Mouse (Mus musculus) MEL (cell line): Measurements from ENCODE around the gene Acss3. TPM values are rescaled to one million over a fixed set of nuclear protein-coding genes. Genes with fewer than 3 reads are reported as not detected.

Experiments
- DNase-seq: peaks from one replicate; pipeline ENCODE4 v3.0.0; 2011; ENCODE audit warnings: low read depth, low spot score
- H3K27ac ChIP-seq: 2 replicates; pipeline ENCODE4 v1.5.1; 2012; ENCODE audit warnings: low read depth, mild to moderate bottlenecking, control low read depth, low read length, moderate library complexity; ENCODE audit not compliant: control insufficient read depth
- H3K27me3 ChIP-seq, 2 experiments: fragments of 150-350 bp in 1 of 2; sonication (generic) in 1 of 2; 2 replicates each; pipeline ENCODE4 v1.6.1; 2012; ENCODE audit warnings: low read length in 2 of 2, mild to moderate bottlenecking in 2 of 2, improper control_type of control experiment in 1 of 2, moderate library complexity in 1 of 2; ENCODE audit not compliant: insufficient read depth in 2 of 2, control insufficient read depth in 1 of 2
- H3K36me3 ChIP-seq, 2 experiments: 2 replicates each; pipeline ENCODE4 v1.6.1; 2012 to 2014; ENCODE audit warnings: low read length in 2 of 2, improper control_type of control experiment in 1 of 2, inconsistent platforms in 1 of 2, mild to moderate bottlenecking in 1 of 2; ENCODE audit not compliant: insufficient read depth in 2 of 2, control insufficient read depth in 1 of 2
- H3K4me1 ChIP-seq, 2 experiments: fragments of 150-350 bp in 1 of 2; sonication (generic) in 1 of 2; 2 replicates each; pipeline ENCODE4 v1.6.1; 2012; ENCODE audit warnings: low read length in 2 of 2, improper control_type of control experiment in 1 of 2, mild to moderate bottlenecking in 1 of 2; ENCODE audit not compliant: insufficient read depth in 2 of 2, control insufficient read depth in 1 of 2
- H3K4me3 ChIP-seq, 2 experiments: fragments of 150-350 bp in 1 of 2; sonication (generic) in 1 of 2; 2 replicates each; pipeline ENCODE4 v1.5.1; 2012; ENCODE audit warnings: low read depth in 2 of 2, low read length in 2 of 2, mild to moderate bottlenecking in 2 of 2, moderate library complexity in 2 of 2, control low read depth in 1 of 2, improper control_type of control experiment in 1 of 2; ENCODE audit not compliant: control insufficient read depth in 1 of 2, insufficient read depth in 1 of 2
- H3K79me2 ChIP-seq: 2 replicates; pipeline ENCODE4 v1.6.1; 2012; ENCODE audit warnings: mild to moderate bottlenecking, low read length, moderate library complexity; ENCODE audit not compliant: control insufficient read depth, poor library complexity, insufficient read depth
- H3K9ac ChIP-seq: 2 replicates; pipeline ENCODE4 v1.6.1; 2012; ENCODE audit warnings: low read depth, mild to moderate bottlenecking, control low read depth, low read length, moderate library complexity; ENCODE audit not compliant: control insufficient read depth, poor library complexity, severe bottlenecking
- H3K9me3 ChIP-seq: fragments of 150-350 bp; sonication (generic); replicated peaks from 2 replicates; pipeline ENCODE4 v1.6.1; 2012; ENCODE audit warnings: mild to moderate bottlenecking, low read length, improper control_type of control experiment, moderate library complexity; ENCODE audit not compliant: insufficient read depth
- BHLHE40 ChIP-seq: IDR thresholded peaks from 2 replicates; pipeline ENCODE4 v1.6.1; 2012; ENCODE audit warnings: low read depth, mild to moderate bottlenecking, inconsistent platforms, low read length, improper control_type of control experiment, borderline replicate concordance
- CHD1 ChIP-seq: IDR thresholded peaks from 2 replicates; pipeline ENCODE4 v1.6.1; 2012; ENCODE audit warnings: low read depth, mild to moderate bottlenecking, inconsistent platforms, low read length, improper control_type of control experiment
- CTCF ChIP-seq, 3 experiments: IDR thresholded peaks in 2 of 3; conservative IDR thresholded peaks in 1 of 3; 2 replicates each; pipeline ENCODE4 v1.5.1; 2011 to 2012; ENCODE audit warnings: low read length in 3 of 3, low read depth in 2 of 3, mild to moderate bottlenecking in 2 of 3, improper control_type of control experiment in 1 of 3, inconsistent platforms in 1 of 3, mixed read lengths in 1 of 3, moderate library complexity in 1 of 3; ENCODE audit not compliant: control insufficient read depth in 1 of 3, insufficient read depth in 1 of 3, poor library complexity in 1 of 3, severe bottlenecking in 1 of 3
- E2F4 ChIP-seq: IDR thresholded peaks from 2 replicates; pipeline ENCODE4 v1.6.1; 2011; ENCODE audit warnings: low read depth, low read length, improper control_type of control experiment, borderline replicate concordance
- EP300 ChIP-seq, 2 experiments: IDR thresholded peaks; 2 replicates each; pipeline ENCODE4 v1.6.1; 2011; ENCODE audit warnings: improper control_type of control experiment in 2 of 2, low read length in 2 of 2, low read depth in 1 of 2, mild to moderate bottlenecking in 1 of 2
- ETS1 ChIP-seq: IDR thresholded peaks from 2 replicates; pipeline ENCODE4 v1.6.1; 2012; ENCODE audit warnings: low read depth, mild to moderate bottlenecking, inconsistent platforms, low read length, improper control_type of control experiment, moderate library complexity
- JUND ChIP-seq: IDR thresholded peaks from 2 replicates; pipeline ENCODE4 v1.6.1; 2011; ENCODE audit warnings: low read depth, mild to moderate bottlenecking, improper control_type of control experiment, low read length
- KAT2A ChIP-seq: conservative IDR thresholded peaks from 2 replicates; pipeline ENCODE4 v1.6.1; 2012; ENCODE audit warnings: low read depth, low read length, improper control_type of control experiment, inconsistent platforms
- MAFK ChIP-seq: IDR thresholded peaks from 2 replicates; pipeline ENCODE4 v1.6.1; 2011; ENCODE audit warnings: low read depth, mild to moderate bottlenecking, low read length, improper control_type of control experiment, borderline replicate concordance
- MAX ChIP-seq: IDR thresholded peaks from 2 replicates; pipeline ENCODE4 v1.6.1; 2011; ENCODE audit warnings: low read length, improper control_type of control experiment
- MAZ ChIP-seq: IDR thresholded peaks from 2 replicates; pipeline ENCODE4 v1.6.1; 2012; ENCODE audit warnings: low read depth, mild to moderate bottlenecking, inconsistent platforms, low read length, improper control_type of control experiment
- MYB ChIP-seq: IDR thresholded peaks from 2 replicates; pipeline ENCODE4 v1.6.1; 2011; ENCODE audit warnings: mild to moderate bottlenecking, low read depth, low read length, improper control_type of control experiment
- MYC ChIP-seq: IDR thresholded peaks from 2 replicates; pipeline ENCODE4 v1.6.1; 2011; ENCODE audit warnings: low read depth, mild to moderate bottlenecking, low read length, improper control_type of control experiment, moderate library complexity
- NELFE ChIP-seq: IDR thresholded peaks from 2 replicates; pipeline ENCODE4 v1.6.1; 2011; ENCODE audit warnings: low read depth, low read length, improper control_type of control experiment
- POLR2A ChIP-seq, 2 experiments: IDR thresholded peaks; 2 replicates each; pipeline ENCODE4 v1.6.1; 2011 to 2012; ENCODE audit warnings: low read length in 2 of 2, mild to moderate bottlenecking in 2 of 2, control low read depth in 1 of 2, improper control_type of control experiment in 1 of 2, low read depth in 1 of 2, moderate library complexity in 1 of 2; ENCODE audit not compliant: control insufficient read depth in 1 of 2, insufficient read depth in 1 of 2, poor library complexity in 1 of 2
- POLR2AphosphoS5 ChIP-seq: IDR thresholded peaks from 2 replicates; pipeline ENCODE4 v1.6.1; 2012; ENCODE audit warnings: low read depth, borderline replicate concordance, mild to moderate bottlenecking, inconsistent platforms, low read length, moderate library complexity, mixed read lengths
- RCOR1 ChIP-seq: IDR thresholded peaks from 2 replicates; pipeline ENCODE4 v1.6.1; 2012; ENCODE audit warnings: low read depth, mild to moderate bottlenecking, inconsistent platforms, low read length, improper control_type of control experiment
- SIN3A ChIP-seq: IDR thresholded peaks from 2 replicates; pipeline ENCODE4 v1.6.1; 2012; ENCODE audit warnings: low read length, improper control_type of control experiment, inconsistent platforms
- SMC3 ChIP-seq: IDR thresholded peaks from 2 replicates; pipeline ENCODE4 v1.6.1; 2011; ENCODE audit warnings: low read depth, low read length, improper control_type of control experiment
- TAL1 ChIP-seq: IDR thresholded peaks from 2 replicates; pipeline ENCODE4 v1.6.1; 2012; ENCODE audit warnings: mild to moderate bottlenecking, inconsistent platforms, low read length, moderate library complexity, mixed read lengths
- TBP ChIP-seq: IDR thresholded peaks from 2 replicates; pipeline ENCODE4 v1.8.0; 2011; ENCODE audit warnings: low read depth, low read length, improper control_type of control experiment
- TCF12 ChIP-seq: IDR thresholded peaks from 2 replicates; pipeline ENCODE4 v1.6.1; 2014; ENCODE audit warnings: low read depth, mild to moderate bottlenecking, inconsistent platforms, low read length, improper control_type of control experiment, moderate library complexity
- USF2 ChIP-seq, 2 experiments: IDR thresholded peaks; 2 replicates each; pipeline ENCODE4 v1.6.1; 2011 to 2012; ENCODE audit warnings: improper control_type of control experiment in 2 of 2, low read length in 2 of 2, borderline replicate concordance in 1 of 2, inconsistent platforms in 1 of 2, low read depth in 1 of 2, mild to moderate bottlenecking in 1 of 2; ENCODE audit not compliant: insufficient read depth in 1 of 2
- ZC3H11A ChIP-seq: IDR thresholded peaks from 2 replicates; pipeline ENCODE4 v1.6.1; 2012; ENCODE audit warnings: low read depth, mild to moderate bottlenecking, inconsistent platforms, low read length, improper control_type of control experiment
- ZKSCAN1 ChIP-seq: IDR thresholded peaks from 2 replicates; pipeline ENCODE4 v1.6.1; 2012; ENCODE audit warnings: low read depth, mild to moderate bottlenecking, inconsistent platforms, low read length, improper control_type of control experiment, moderate library complexity
- ZMIZ1 ChIP-seq: IDR thresholded peaks from 2 replicates; pipeline ENCODE4 v1.6.1; 2012; ENCODE audit warnings: low read depth, mild to moderate bottlenecking, inconsistent platforms, low read length, improper control_type of control experiment, moderate library complexity
- polyA plus RNA-seq, 2 experiments: library from polyadenylated mRNA; stranded (reverse) in 1 of 2; unstranded in 1 of 2; fragments of >175 nt in 1 of 2; fragments of >200 nt in 1 of 2; gene quantifications; 2 replicates each; pipeline versions ENCODE4 v1.2.1 to v1.2.4; 2012; ENCODE audit warnings: low replicate concordance in 2 of 2, low read depth in 1 of 2; ENCODE audit not compliant: insufficient read length in 2 of 2, insufficient read depth in 1 of 2, missing spikeins in 1 of 2
- total RNA-seq: library from RNA; depleted of rRNA; stranded (reverse); fragments of 300-350 nt; gene quantifications from 2 replicates; pipeline ENCODE4 v1.2.3, GENCODE M21; 2012

Acss3 gene
- total and polyA plus RNA-seq, 3 experiments = not detected

- Histone ChIP-seq H3K4me1 (no peaks in the 10 kb centered on the region), H3K36me3 (no peaks in the 10 kb centered on the region), H3K79me2 (no peaks in the 10 kb centered on the region), H3K4me3 (no peak overlapping the region), H3K9ac (no peak overlapping the region), H3K27me3 (no peaks in the 10 kb centered on the region), H3K27ac (no peak overlapping the region), H3K9me3 (no peaks in the 10 kb centered on the region)
- DNase-seq = no peak
- TF ChIP-seq MAFK = no peak
- no peak for TF ChIP-seq ZC3H11A
Measured at GRCm38 (mm10) chr10:106924798-106925197, 198.7 kb downstream of the Acss3 start.

- no peak overlapping the region for H3K4me3 ChIP-seq
- H3K36me3 ChIP-seq = no peaks in the 10 kb centered on the region
- DNase-seq = no peak
- TF ChIP-seq MYC (no peak), ZC3H11A (no peak), TAL1 (no peak), POLR2A (IDR thresholded peaks at IDR 0.05; ENCODE audit: control insufficient read depth in 1 of 2, insufficient read depth in 1 of 2, low read depth in 1 of 2, low read length in 2 of 2, poor library complexity in 1 of 2) (no peak), TBP (no peak), NELFE (no peak), E2F4 (no peak)
- H3K9ac ChIP-seq = no peak overlapping the region
- H3K9me3 ChIP-seq = no peaks in the 10 kb centered on the region
- H3K27me3 ChIP-seq = no peaks in the 10 kb centered on the region
- H3K79me2 ChIP-seq = no peaks in the 10 kb centered on the region
- H3K4me1 ChIP-seq = no peaks in the 10 kb centered on the region
- no peak overlapping the region for H3K27ac ChIP-seq
Measured at GRCm38 (mm10) chr10:106924334-106924733, 199.1 kb downstream of the Acss3 start.

- Histone ChIP-seq H3K27me3 (no peaks in the 10 kb centered on the region), H3K27ac (no peak overlapping the region), H3K4me3 (no peak overlapping the region), H3K9ac (no peak overlapping the region), H3K9me3 (no peaks in the 10 kb centered on the region; the same call in 1 of the 2 replicates), H3K4me1 (no peaks in the 10 kb centered on the region), H3K36me3 (no peaks in the 10 kb centered on the region), H3K79me2 (no peaks in the 10 kb centered on the region)
- no peak for DNase-seq
- no peak for TF ChIP-seq MYB
- TF ChIP-seq EP300 (IDR thresholded peaks at IDR 0.05; ENCODE audit: low read depth in 1 of 2, low read length in 2 of 2) = no peak
- TF ChIP-seq SIN3A = no peak
- no peak for TF ChIP-seq MYC
- TF ChIP-seq USF2 (IDR thresholded peaks at IDR 0.05; ENCODE audit: borderline replicate concordance in 1 of 2, insufficient read depth in 1 of 2, low read depth in 1 of 2, low read length in 2 of 2) = no peak
- no peak for TF ChIP-seq MAX
- no peak for TF ChIP-seq KAT2A
- no peak for TF ChIP-seq POLR2AphosphoS5
- TF ChIP-seq E2F4 = no peak
- TF ChIP-seq SMC3 = no peak
- TF ChIP-seq ZMIZ1 = no peak
- TF ChIP-seq ETS1 = no peak
- TF ChIP-seq CTCF (IDR thresholded peaks at IDR 0.05 in 2 of 3, conservative IDR thresholded peaks at IDR 0.05 in 1 of 3; ENCODE audit: control insufficient read depth in 1 of 3, insufficient read depth in 1 of 3, low read depth in 2 of 3, low read length in 3 of 3, poor library complexity in 1 of 3, severe bottlenecking in 1 of 3) = no peak
- no peak for TF ChIP-seq MAZ
- TF ChIP-seq CHD1 = no peak
- TF ChIP-seq BHLHE40 = no peak
- no peak for TF ChIP-seq ZKSCAN1
- no peak for TF ChIP-seq TCF12
- TF ChIP-seq JUND = no peak
- no peak for TF ChIP-seq RCOR1
Measured at GRCm38 (mm10) chr10:106914822-106915221, 208.6 kb downstream of the Acss3 start.
